Mouse (Mus musculus) E14TG2a.4 (cell line): Measurements from ENCODE around the gene Enc1.
A peak's percentile ranks its signal among the peaks of the same experiment; 100 is the strongest.

Experiments used
- H3K27me3 ChIP-seq: 2 replicates; pipeline ENCODE4 v1.6.1; 2014; ENCODE audit warnings: low read length, control low read depth; ENCODE audit not compliant: insufficient read depth
- H3K36me3 ChIP-seq: 2 replicates; pipeline ENCODE4 v1.6.1; 2014; ENCODE audit warnings: low read length, control low read depth; ENCODE audit not compliant: insufficient read depth
- H3K4me1 ChIP-seq: replicated peaks from 2 replicates; pipeline ENCODE4 v1.6.1; 2014; ENCODE audit warnings: low read depth, low read length, control low read depth
- H3K4me3 ChIP-seq: replicated peaks from 2 replicates; pipeline ENCODE4 v1.5.1; 2014; ENCODE audit warnings: mild to moderate bottlenecking, low read length
- H3K9me3 ChIP-seq: 2 replicates; pipeline ENCODE4 v1.6.1; 2014; ENCODE audit warnings: low read length, control low read depth
- CTCF ChIP-seq: conservative IDR thresholded peaks from 2 replicates; pipeline ENCODE4 v1.5.1; 2014; ENCODE audit warnings: low read length
- NANOG ChIP-seq: IDR thresholded peaks from 2 replicates; pipeline ENCODE4 v1.6.1; 2014; ENCODE audit warnings: borderline replicate concordance, low read length, mixed read lengths
- POU5F1 ChIP-seq: IDR thresholded peaks from 2 replicates; pipeline ENCODE4 v1.6.1; 2014; ENCODE audit warnings: low read length, borderline replicate concordance

Gene Enc1

GRCm38 (mm10) chr13:97220022-97220421, 20.9 kb upstream of the Enc1 start:
- Histone ChIP-seq H3K4me1 (peaks cover 22% of the 10 kb centered on the region), H3K27me3 (no peaks in the 10 kb centered on the region), H3K9me3 (no peaks in the 10 kb centered on the region), H3K4me3 (no peak overlapping the region), H3K36me3 (no peaks in the 10 kb centered on the region)
- TF ChIP-seq CTCF (no peak), POU5F1 (no peak), NANOG (no peak)

- peaks cover 35% of the 10 kb centered on the region for H3K4me1 ChIP-seq
- H3K36me3 ChIP-seq = no peaks in the 10 kb centered on the region
- TF ChIP-seq POU5F1 (no peak), CTCF (no peak), NANOG (no peak)
- no peak overlapping the region for H3K4me3 ChIP-seq
- 0 out of 2 replicates have a peak, but pooled peaks cover 5% of the 10 kb centered on the region for H3K9me3 ChIP-seq
- no peaks in the 10 kb centered on the region for H3K27me3 ChIP-seq
Observed at GRCm38 (mm10) chr13:97223856-97224255, 17.0 kb upstream of the Enc1 start.

GRCm38 (mm10) chr13:97224341-97224982, 16.4 kb upstream of the Enc1 start:
- peaks cover 35% of the 10 kb centered on the region for H3K4me1 ChIP-seq

GRCm38 (mm10) chr13:97225130-97225529, 15.8 kb upstream of the Enc1 start:
- H3K4me3 ChIP-seq = peak overlapping the region; percentile 48
- H3K27me3 ChIP-seq = no peaks in the 10 kb centered on the region
- peaks cover 35% of the 10 kb centered on the region for H3K4me1 ChIP-seq
- H3K9me3 ChIP-seq = 0 out of 2 replicates have a peak, but pooled peaks cover 5% of the 10 kb centered on the region
- no peaks in the 10 kb centered on the region for H3K36me3 ChIP-seq
- TF ChIP-seq CTCF (no peak), NANOG (no peak)

More at GRCm38 (mm10) chr13:97224341-97224982, 16.4 kb upstream of the Enc1 start:
- TF ChIP-seq NANOG (no peak), CTCF (no peak), POU5F1 (no peak)
- Histone ChIP-seq H3K36me3 (no peaks in the 10 kb centered on the region), H3K4me3 (peak overlapping the region; percentile 48; the same call in 1 of the 2 replicates), H3K27me3 (no peaks in the 10 kb centered on the region), H3K9me3 (0 out of 2 replicates have a peak, but pooled peaks cover 5% of the 10 kb centered on the region)

GRCm38 (mm10) chr13:97227795-97228194, 13.1 kb upstream of the Enc1 start:
- Histone ChIP-seq H3K36me3 (no peaks in the 10 kb centered on the region), H3K4me3 (no peak overlapping the region), H3K27me3 (no peaks in the 10 kb centered on the region), H3K9me3 (peaks cover 9% of the 10 kb centered on the region; the same call in 1 of the 2 replicates), H3K4me1 (peaks cover 35% of the 10 kb centered on the region)
- TF ChIP-seq NANOG = no peak
- TF ChIP-seq POU5F1 = no peak
- no peak for TF ChIP-seq CTCF

- Histone ChIP-seq H3K27me3 (no peaks in the 10 kb centered on the region), H3K4me1 (peaks cover 29% of the 10 kb centered on the region), H3K4me3 (no peak overlapping the region), H3K9me3 (peaks cover 16% of the 10 kb centered on the region), H3K36me3 (no peaks in the 10 kb centered on the region)
- no peak for TF ChIP-seq NANOG
- TF ChIP-seq POU5F1 = no peak
- no peak for TF ChIP-seq CTCF
Observed at GRCm38 (mm10) chr13:97230101-97230500, 10.8 kb upstream of the Enc1 start.

- H3K4me1 ChIP-seq = peaks cover 41% of the 10 kb centered on the region
- H3K36me3 ChIP-seq = no peaks in the 10 kb centered on the region
- no peak overlapping the region for H3K4me3 ChIP-seq
- no peaks in the 10 kb centered on the region for H3K27me3 ChIP-seq
- TF ChIP-seq POU5F1 = no peak
- TF ChIP-seq CTCF = peak; percentile 39
- TF ChIP-seq NANOG = no peak
- H3K9me3 ChIP-seq = peaks cover 11% of the 10 kb centered on the region
Observed at GRCm38 (mm10) chr13:97233092-97233491, 7.8 kb upstream of the Enc1 start.

- H3K9me3 ChIP-seq = peaks cover 11% of the 10 kb centered on the region
- TF ChIP-seq CTCF (peak; percentile 47), NANOG (no peak), POU5F1 (no peak)
- H3K36me3 ChIP-seq = no peaks in the 10 kb centered on the region
- no peaks in the 10 kb centered on the region for H3K27me3 ChIP-seq
- peak overlapping the region; percentile 46; the same call in 1 of the 2 replicates for H3K4me3 ChIP-seq
- H3K4me1 ChIP-seq = peaks cover 55% of the 10 kb centered on the region
Observed at GRCm38 (mm10) chr13:97234785-97235417, 6.0 kb upstream of the Enc1 start.
